Mouse (Mus musculus) kidney, embryonic 16.5 days (tissue): ENCODE measurements around the gene Chrne. TPM values are rescaled to one million over a fixed set of nuclear protein-coding genes. Genes with fewer than 3 reads are reported as not detected.
A peak's percentile ranks its signal among the peaks of the same experiment; 100 is the strongest.

Experiments
- ATAC-seq: fragments of 200-750 bp; cut with Nextera tagmentation; 2 replicates; pipeline ENCODE4 v1.8.0; 2017; ENCODE audit warnings: moderate TSS enrichment; ENCODE audit not compliant: low FRiP score, low TSS enrichment
- H3K27ac ChIP-seq: fragments of 300-500 bp; sonication (generic); 2 replicates; pipeline ENCODE4 v1.5.1; 2014; ENCODE audit warnings: low read length
- H3K27me3 ChIP-seq: fragments of 300-500 bp; sonication (generic); 2 replicates; pipeline ENCODE4 v1.6.1; 2014; ENCODE audit warnings: low read length, control low read depth, mixed read lengths; ENCODE audit not compliant: insufficient read depth
- H3K36me3 ChIP-seq: fragments of 300-500 bp; sonication (generic); 2 replicates; pipeline ENCODE4 v1.6.1; 2014; ENCODE audit warnings: low read length, control low read depth, mixed read lengths; ENCODE audit not compliant: insufficient read depth
- H3K4me1 ChIP-seq: fragments of 300-500 bp; sonication (generic); 2 replicates; pipeline ENCODE4 v1.6.1; 2014; ENCODE audit warnings: low read length, control low read depth, mixed read lengths; ENCODE audit not compliant: insufficient read depth
- H3K4me2 ChIP-seq: fragments of 300-500 bp; sonication (generic); replicated peaks from 2 replicates; pipeline ENCODE4 v1.6.1; 2014; ENCODE audit warnings: low read depth, low read length
- H3K4me3 ChIP-seq: fragments of 300-500 bp; sonication (generic); 2 replicates; pipeline ENCODE4 v1.5.1; 2014; ENCODE audit warnings: mild to moderate bottlenecking, low read length
- H3K9ac ChIP-seq: fragments of 300-500 bp; sonication (generic); replicated peaks from 2 replicates; pipeline ENCODE4 v1.6.1; 2014; ENCODE audit warnings: low read length
- H3K9me3 ChIP-seq: fragments of 300-500 bp; sonication (generic); 2 replicates; pipeline ENCODE4 v1.6.1; 2016; ENCODE audit warnings: low read length, control low read depth
- WGBS: fragments of 180-500 bp; shearing (Covaris S2); extraction: QIAGEN DNeasy Blood & Tissue Kit; methylation state at CpG from one replicate; pipeline ENCODE4 v1.1.7; 2014; 5-methylcytosine and 5-hydroxymethylcytosine counted together
- polyA plus RNA-seq: library from polyadenylated mRNA; unstranded; fragments of >200 nt; fragmentation: Nextera tagmentation; extraction: Ambion mirVana; gene quantifications from 2 replicates; pipeline ENCODE4 v1.2.1, GENCODE M21; 2015

The Chrne gene
- polyA plus RNA-seq, 1 experiment from 2014 or later, result 0.19 TPM

GRCm38 (mm10) chr11:70657991-70658390, 39.0 kb upstream of the Chrne start:
- Histone ChIP-seq H3K36me3 (peaks cover 18% of the 10 kb centered on the region), H3K9ac (peak overlapping the region; percentile 3; the same call in 1 of the 2 replicates), H3K9me3 (no peaks in the 10 kb centered on the region), H3K4me3 (no peak overlapping the region), H3K4me1 (peaks cover 26% of the 10 kb centered on the region), H3K4me2 (no peak overlapping the region), H3K27ac (no peak overlapping the region), H3K27me3 (no peaks in the 10 kb centered on the region)
- no peak for ATAC-seq
- 36% methylated on average over 9 of the region's 9 CpGs for WGBS

- WGBS, result 28% methylated on average over 6 of the region's 6 CpGs
- Histone ChIP-seq H3K27ac (0 out of 2 replicates have a peak overlapping the region, but pooled peaks have one; percentile 99), H3K4me3 (no peak overlapping the region)
Observed at GRCm38 (mm10) chr11:70657573-70657972, 38.6 kb upstream of the Chrne start.

DNA sequence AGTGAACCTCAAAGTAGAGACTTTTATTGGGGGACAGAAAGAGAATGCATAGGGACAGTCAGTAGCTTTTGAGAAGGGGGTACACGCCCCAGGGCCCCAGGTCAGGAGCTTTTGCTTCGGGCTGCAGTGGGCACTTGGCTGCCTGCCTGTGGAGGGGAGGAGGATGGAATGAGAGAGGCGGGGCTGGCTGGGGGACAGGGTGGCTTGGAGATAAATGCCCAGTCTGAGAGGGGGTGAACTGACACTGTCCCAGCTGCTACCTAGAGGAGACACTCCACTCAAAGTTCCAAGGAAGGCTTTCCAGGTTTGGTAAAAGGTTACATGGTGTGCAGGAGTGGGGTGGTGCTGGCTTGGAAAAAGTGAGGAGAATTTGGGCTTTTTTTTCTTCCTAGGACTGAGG, 37.9 kb upstream of the Chrne start, which contains the start of gene Eno3:
Gene Eno3, plus strand, starts transcription at position 239 of the 400 bp plus-strand sequence.
- peaks cover 37% of the 10 kb centered on the region for H3K4me1 ChIP-seq
- 7% methylated on average over 3 of the region's 3 CpGs for WGBS
- H3K9ac ChIP-seq, result peak within 1 kb of the TSS; percentile 99
- peak within 1 kb of the TSS; percentile 98 for H3K4me2 ChIP-seq
- H3K27me3 ChIP-seq, result no peaks in the 10 kb centered on the region
- peak within 1 kb of the TSS; percentile 99 for H3K27ac ChIP-seq
- no peak for ATAC-seq
- peaks cover 20% of the 10 kb centered on the region for H3K36me3 ChIP-seq
- peak within 1 kb of the TSS; percentile 100 for H3K4me3 ChIP-seq
- no peaks in the 10 kb centered on the region for H3K9me3 ChIP-seq

More at GRCm38 (mm10) chr11:70657573-70657972, 38.6 kb upstream of the Chrne start:
- ATAC-seq, result no peak
- Histone ChIP-seq H3K9me3 (no peaks in the 10 kb centered on the region), H3K27me3 (no peaks in the 10 kb centered on the region), H3K36me3 (peaks cover 18% of the 10 kb centered on the region), H3K4me2 (no peak overlapping the region), H3K9ac (peak overlapping the region; percentile 4; the same call in 1 of the 2 replicates), H3K4me1 (peaks cover 31% of the 10 kb centered on the region)

DNA sequence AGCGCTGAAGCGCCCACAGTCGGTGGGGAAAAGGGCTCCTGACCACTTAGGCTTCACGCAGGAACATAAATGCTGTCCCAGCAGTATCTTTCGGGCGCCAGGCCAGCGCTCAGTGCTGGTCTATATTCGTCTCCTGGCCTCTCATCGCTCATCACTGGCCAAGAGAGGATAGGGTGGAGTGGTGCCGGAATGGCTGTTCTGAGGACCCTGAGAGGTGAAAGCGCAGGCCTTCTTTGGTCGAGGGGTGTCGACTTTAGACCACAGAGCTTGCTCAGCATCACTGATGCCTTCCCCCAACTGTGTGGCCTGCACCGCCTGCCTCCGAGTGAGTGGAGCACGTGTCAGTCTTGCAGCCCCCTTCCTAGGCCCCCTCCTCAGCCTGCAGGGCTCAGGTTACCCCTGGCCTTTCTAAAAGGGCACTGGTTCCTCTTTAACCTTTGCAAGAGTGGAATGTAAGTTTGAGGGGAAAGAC, 37.5 kb upstream of the Chrne start:
- 0 out of 2 replicates have a peak, but pooled peaks have one; percentile 8 for ATAC-seq
- peaks cover 21% of the 10 kb centered on the region for H3K36me3 ChIP-seq
- no peaks in the 10 kb centered on the region for H3K27me3 ChIP-seq
- H3K9ac ChIP-seq, result peak overlapping the region; percentile 99
- H3K4me2 ChIP-seq, result peak overlapping the region; percentile 98
- peak overlapping the region; percentile 99 for H3K27ac ChIP-seq
- H3K4me1 ChIP-seq, result peaks cover 41% of the 10 kb centered on the region
- peak overlapping the region; percentile 100 for H3K4me3 ChIP-seq
- WGBS, result 11% methylated on average over 16 of the region's 16 CpGs
- no peaks in the 10 kb centered on the region for H3K9me3 ChIP-seq

DNA sequence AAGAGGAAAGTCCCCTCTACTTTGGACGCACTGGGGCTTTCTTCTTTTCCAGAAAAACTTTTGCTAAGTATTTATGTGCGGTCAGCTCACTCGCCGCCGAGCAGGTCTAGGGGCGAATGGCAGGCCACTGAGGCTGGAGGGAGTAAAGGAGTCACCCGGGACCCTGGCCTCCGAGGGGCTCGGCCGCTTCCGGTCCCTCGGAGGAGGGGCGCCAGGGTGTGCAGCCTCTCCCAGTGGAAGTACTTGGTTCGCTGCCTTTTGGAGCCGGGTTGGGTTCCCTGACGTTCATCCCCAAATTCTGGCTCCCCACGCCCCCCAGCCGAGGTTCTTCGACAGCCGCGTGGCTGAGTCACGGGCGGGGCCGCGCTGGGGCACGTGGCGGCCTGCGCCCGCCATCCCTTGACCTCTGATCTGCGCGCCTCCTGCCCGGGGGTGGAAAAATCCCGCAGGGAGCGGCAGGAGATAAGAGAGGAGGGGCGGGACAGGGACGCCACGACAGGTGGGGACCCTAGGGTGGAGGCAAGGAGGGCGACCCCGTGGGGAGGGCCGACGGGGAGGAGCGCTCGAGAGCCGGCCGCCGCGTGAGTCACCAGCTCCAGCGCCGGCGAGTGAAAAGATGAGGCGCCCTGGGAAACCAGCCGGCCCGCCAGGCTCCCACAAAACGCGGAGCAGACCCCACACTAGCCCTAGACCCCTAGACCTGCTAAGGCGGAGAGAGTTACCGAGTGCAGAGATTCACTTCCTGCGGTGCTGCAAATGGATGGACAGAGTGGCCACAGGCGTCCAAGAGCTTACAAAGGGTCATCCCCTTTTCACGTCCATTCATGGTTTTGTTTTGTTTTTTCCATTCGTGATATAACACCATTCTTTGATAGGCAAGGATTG, 36.8 kb upstream of the Chrne start:
- Histone ChIP-seq H3K36me3 (peaks cover 27% of the 10 kb centered on the region), H3K4me1 (peaks cover 48% of the 10 kb centered on the region), H3K27ac (peak overlapping the region; percentile 99), H3K27me3 (no peaks in the 10 kb centered on the region), H3K9me3 (no peaks in the 10 kb centered on the region), H3K9ac (peak overlapping the region; percentile 99), H3K4me2 (peak overlapping the region; percentile 98), H3K4me3 (peak overlapping the region; percentile 100)
- WGBS, result 1% methylated on average over 58 of the region's 61 CpGs
- ATAC-seq, result peak; percentile 44

GRCm38 (mm10) chr11:70654923-70655570, 36.0 kb upstream of the Chrne start:
- peak overlapping the region; percentile 99 for H3K27ac ChIP-seq
- no peaks in the 10 kb centered on the region for H3K27me3 ChIP-seq
- H3K4me2 ChIP-seq, result peak overlapping the region; percentile 98
- H3K9me3 ChIP-seq, result no peaks in the 10 kb centered on the region
- peak; percentile 60 for ATAC-seq
- H3K9ac ChIP-seq, result peak overlapping the region; percentile 99
- H3K4me3 ChIP-seq, result peak overlapping the region; percentile 100
- peaks cover 27% of the 10 kb centered on the region for H3K36me3 ChIP-seq
- H3K4me1 ChIP-seq, result peaks cover 53% of the 10 kb centered on the region
- WGBS, result under 1% methylated on average over 48 of the region's 48 CpGs

GRCm38 (mm10) chr11:70654198-70654922, 35.3 kb upstream of the Chrne start, which contains the start of gene Pfn1:
Gene Pfn1 (minus strand): TSS chr11:70654644.
- peak within 1 kb of the TSS; percentile 98 for H3K4me2 ChIP-seq
- peaks cover 60% of the 10 kb centered on the region for H3K4me1 ChIP-seq
- no peaks in the 10 kb centered on the region for H3K9me3 ChIP-seq
- ATAC-seq, result peak; percentile 39
- no peaks in the 10 kb centered on the region for H3K27me3 ChIP-seq
- under 1% methylated on average over 57 of the region's 61 CpGs for WGBS
- H3K36me3 ChIP-seq, result peaks cover 34% of the 10 kb centered on the region
- H3K9ac ChIP-seq, result peak within 1 kb of the TSS; percentile 99
- peak within 1 kb of the TSS; percentile 100 for H3K4me3 ChIP-seq
- peak within 1 kb of the TSS; percentile 99 for H3K27ac ChIP-seq

- under 1% methylated on average over 59 of the region's 63 CpGs for WGBS
- peak; percentile 25 for ATAC-seq
- H3K9me3 ChIP-seq, result no peaks in the 10 kb centered on the region
- H3K4me3 ChIP-seq, result peak overlapping the region; percentile 100
- no peaks in the 10 kb centered on the region for H3K27me3 ChIP-seq
- peak overlapping the region; percentile 99 for H3K27ac ChIP-seq
- peaks cover 68% of the 10 kb centered on the region for H3K4me1 ChIP-seq
- H3K9ac ChIP-seq, result peak overlapping the region; percentile 99
- peaks cover 41% of the 10 kb centered on the region for H3K36me3 ChIP-seq
- H3K4me2 ChIP-seq, result peak overlapping the region; percentile 98
Observed at GRCm38 (mm10) chr11:70653345-70654197, 34.6 kb upstream of the Chrne start.
